In genomic region chr15:79097611-79098025, GRCm38 (mm10) we compare ENCODE assay signal across 8 mouse cellular contexts. TPM values are rescaled to one million over a fixed set of nuclear protein-coding genes. Genes with fewer than 3 reads are reported as not detected.
DNase-seq lines count a peak whose midpoint lies in the region; ATAC-seq and TF ChIP-seq lines count a peak whose summit lies in the region.

No protein-coding gene starts in this region.

- ATAC-seq in forebrain, postnatal 0 days, result peak; percentile 73
- ATAC-seq in forebrain, embryonic 15.5 days (replicated peaks), result no peak
- peak; percentile 77 for ATAC-seq in liver, embryonic 12.5 days
- no peak for ATAC-seq in activated CD4-positive, CD25-positive, alpha-beta regulatory T cell, adult 4 months

- no peak for TF ChIP-seq CTCF in forebrain, postnatal 0 days (IDR thresholded peaks at IDR 0.05; ENCODE audit: low read depth)

- no peaks in the 10 kb centered on the region for H3K4me1 ChIP-seq in forebrain, postnatal 0 days (ENCODE audit: insufficient read depth)
- no peaks in the 10 kb centered on the region for H3K4me1 ChIP-seq in forebrain, embryonic 15.5 days
- H3K4me1 ChIP-seq in liver, embryonic 12.5 days, result peaks cover 30% of the 10 kb centered on the region

- H3K9ac ChIP-seq in forebrain, postnatal 0 days, result no peak overlapping the region
- no peak overlapping the region for H3K9ac ChIP-seq in forebrain, embryonic 15.5 days (replicated peaks)
- no peak overlapping the region for H3K9ac ChIP-seq in liver, embryonic 12.5 days

- H3K9me3 ChIP-seq in forebrain, postnatal 0 days (ENCODE audit: low read length), result no peaks in the 10 kb centered on the region
- H3K9me3 ChIP-seq in forebrain, embryonic 15.5 days, result no peaks in the 10 kb centered on the region
- no peaks in the 10 kb centered on the region for H3K9me3 ChIP-seq in liver, embryonic 12.5 days (replicated peaks)

- no peak overlapping the region for H3K27ac ChIP-seq in forebrain, postnatal 0 days (ENCODE audit: low read depth, low read length)
- H3K27ac ChIP-seq in forebrain, embryonic 15.5 days (replicated peaks), result no peak overlapping the region; the same call in 1 of the 2 replicates
- H3K27ac ChIP-seq in liver, embryonic 12.5 days, result peak overlapping the region; percentile 61; the same call in 1 of the 2 replicates

- H3K27me3 ChIP-seq in forebrain, postnatal 0 days (ENCODE audit: insufficient read depth, low read length), result no peaks in the 10 kb centered on the region
- no peaks in the 10 kb centered on the region for H3K27me3 ChIP-seq in forebrain, embryonic 15.5 days
- 0 out of 2 replicates have a peak, but pooled peaks cover 13% of the 10 kb centered on the region for H3K27me3 ChIP-seq in liver, embryonic 12.5 days (replicated peaks)

- 52% methylated on average over 6 of the region's 6 CpGs for WGBS in forebrain, postnatal 0 days
- 55% methylated on average over 6 of the region's 6 CpGs for WGBS in forebrain, embryonic 15.5 days
- WGBS in liver, embryonic 12.5 days (ENCODE audit: insufficient replicate concordance), result 16% methylated on average over 6 of the region's 6 CpGs

- H3K4me3 ChIP-seq in forebrain, postnatal 0 days (ENCODE audit: low read depth, low read length), result no peak overlapping the region
- no peak overlapping the region for H3K4me3 ChIP-seq in forebrain, embryonic 15.5 days
- H3K4me3 ChIP-seq in liver, embryonic 12.5 days, result no peak overlapping the region

- DNase-seq in forebrain, postnatal 0 days, result peak; percentile 20
- peak; percentile 68 for DNase-seq in adrenal gland, adult 8-10 months
- DNase-seq in heart, adult 18-20 months, result peak; percentile 71 to 88
- peak; percentile 74 for DNase-seq in kidney, adult 8-10 months
- DNase-seq in telencephalon, adult 2 months (ENCODE audit: low read depth, low spot score), result peak; percentile 64

- peaks cover 31% of the 10 kb centered on the region for H3K36me3 ChIP-seq in forebrain, postnatal 0 days (ENCODE audit: insufficient read depth)
- H3K36me3 ChIP-seq in forebrain, embryonic 15.5 days, result peaks cover 32% of the 10 kb centered on the region
- peaks cover 38% of the 10 kb centered on the region for H3K36me3 ChIP-seq in liver, embryonic 12.5 days

- H3K4me2 ChIP-seq in forebrain, postnatal 0 days (ENCODE audit: low read depth), result no peak overlapping the region
- no peak overlapping the region for H3K4me2 ChIP-seq in forebrain, embryonic 15.5 days (replicated peaks)
- H3K4me2 ChIP-seq in liver, embryonic 12.5 days, result peak overlapping the region; percentile 17

RNA-seq across cellular contexts. Expression of gene Micall1, which starts 11.1 kb away (rescaled TPM):
- total RNA-seq in forebrain, postnatal 0 days (2014; rRNA removed), result 23.8 and 29.1 TPM in 2 replicates
- 7.2 and 8.0 TPM in 2 replicates for polyA plus RNA-seq in forebrain, postnatal 0 days (2015; fragmentation: Nextera tagmentation; extraction: Ambion mirVana)
- 8.0 and 9.7 TPM in 2 replicates for polyA plus RNA-seq in forebrain, embryonic 15.5 days (2015; fragmentation: Nextera tagmentation; extraction: Ambion mirVana)
- total RNA-seq in adrenal gland, adult 8-10 months (2022), result 10 to 100 TPM; 40.6 to 88.2 (median 55.8) TPM
- total RNA-seq in heart, adult 18-20 months (2021), result 10 to 100 TPM; 38.5 to 44.1 TPM
- polyA plus RNA-seq in liver, embryonic 12.5 days (2016; fragmentation: Nextera tagmentation; extraction: Ambion mirVana), result 3.0 and 3.2 TPM in 2 replicates
- 10 to 100 TPM; 11.1 to 11.3 TPM for polyA plus RNA-seq in activated CD4-positive, CD25-positive, alpha-beta regulatory T cell, adult 4 months (2017; shearing (Covaris generic))

RNA-seq across cellular contexts. Expression of gene Eif3l, which starts 22.6 kb away (rescaled TPM):
- total RNA-seq in forebrain, postnatal 0 days (2014; rRNA removed), result 213 and 218 TPM in 2 replicates
- polyA plus RNA-seq in forebrain, postnatal 0 days (2015; fragmentation: Nextera tagmentation; extraction: Ambion mirVana), result 179 and 191 TPM in 2 replicates
- polyA plus RNA-seq in forebrain, embryonic 15.5 days (2015; fragmentation: Nextera tagmentation; extraction: Ambion mirVana), result 192 and 195 TPM in 2 replicates
- 100 to 1,000 TPM; 136 to 157 (median 140) TPM for total RNA-seq in adrenal gland, adult 8-10 months (2022)
- 10 to 100 TPM; 70.4 to 73.8 TPM for total RNA-seq in heart, adult 18-20 months (2021)
- polyA plus RNA-seq in liver, embryonic 12.5 days (2016; fragmentation: Nextera tagmentation; extraction: Ambion mirVana), result 188 and 201 TPM in 2 replicates
- 100 to 1,000 TPM; 241 to 298 TPM for polyA plus RNA-seq in activated CD4-positive, CD25-positive, alpha-beta regulatory T cell, adult 4 months (2017; shearing (Covaris generic))

RNA-seq across cellular contexts. Expression of gene Ankrd54, which starts 34.9 kb away (rescaled TPM):
- total RNA-seq in forebrain, postnatal 0 days (2014; rRNA removed), result 43.3 and 50.5 TPM in 2 replicates
- polyA plus RNA-seq in forebrain, postnatal 0 days (2015; fragmentation: Nextera tagmentation; extraction: Ambion mirVana), result 41.2 and 45.8 TPM in 2 replicates
- polyA plus RNA-seq in forebrain, embryonic 15.5 days (2015; fragmentation: Nextera tagmentation; extraction: Ambion mirVana), result 61.6 and 65.5 TPM in 2 replicates
- total RNA-seq in adrenal gland, adult 8-10 months (2022), result 10 to 100 TPM; 24.6 to 34.9 (median 28.2) TPM
- 1 to 10 TPM; 7.2 to 8.6 TPM for total RNA-seq in heart, adult 18-20 months (2021)
- 58.9 and 61.4 TPM in 2 replicates for polyA plus RNA-seq in liver, embryonic 12.5 days (2016; fragmentation: Nextera tagmentation; extraction: Ambion mirVana)
- polyA plus RNA-seq in activated CD4-positive, CD25-positive, alpha-beta regulatory T cell, adult 4 months (2017; shearing (Covaris generic)), result 1 to 10 TPM; 7.4 to 8.1 TPM

RNA-seq across cellular contexts. Expression of gene Polr2f, which starts 43.2 kb away (rescaled TPM):
- 48.6 and 111 TPM in 2 replicates for total RNA-seq in forebrain, postnatal 0 days (2014; rRNA removed)
- polyA plus RNA-seq in forebrain, postnatal 0 days (2015; fragmentation: Nextera tagmentation; extraction: Ambion mirVana), result 362 and 414 TPM in 2 replicates
- 293 and 308 TPM in 2 replicates for polyA plus RNA-seq in forebrain, embryonic 15.5 days (2015; fragmentation: Nextera tagmentation; extraction: Ambion mirVana)
- total RNA-seq in adrenal gland, adult 8-10 months (2022), result 100 to 1,000 TPM; 120 to 161 (median 139) TPM
- 100 to 1,000 TPM; 135 TPM for total RNA-seq in heart, adult 18-20 months (2021)
- 280 and 301 TPM in 2 replicates for polyA plus RNA-seq in liver, embryonic 12.5 days (2016; fragmentation: Nextera tagmentation; extraction: Ambion mirVana)
- 100 to 1,000 TPM; 105 to 132 TPM for polyA plus RNA-seq in activated CD4-positive, CD25-positive, alpha-beta regulatory T cell, adult 4 months (2017; shearing (Covaris generic))

RNA-seq across cellular contexts. Expression of gene 1700088E04Rik, which starts 43.4 kb away (rescaled TPM):
- total RNA-seq in forebrain, postnatal 0 days (2014; rRNA removed), result 11.8 and 15.2 TPM in 2 replicates
- polyA plus RNA-seq in forebrain, postnatal 0 days (2015; fragmentation: Nextera tagmentation; extraction: Ambion mirVana), result 19.3 and 23.7 TPM in 2 replicates
- polyA plus RNA-seq in forebrain, embryonic 15.5 days (2015; fragmentation: Nextera tagmentation; extraction: Ambion mirVana), result 11.9 and 16.8 TPM in 2 replicates
- total RNA-seq in adrenal gland, adult 8-10 months (2022), result 10 to 100 TPM in 2 of 4 experiments, 1 to 10 TPM in 2; 7.0 to 14.8 (median 10.2) TPM
- total RNA-seq in heart, adult 18-20 months (2021), result 1 to 10 TPM in 1 of 2 experiments, under 1 TPM in 1; 0.89 to 3.4 TPM
- 0.86 and 1.0 TPM in 2 replicates for polyA plus RNA-seq in liver, embryonic 12.5 days (2016; fragmentation: Nextera tagmentation; extraction: Ambion mirVana)
- 1 to 10 TPM; 7.0 to 7.3 TPM for polyA plus RNA-seq in activated CD4-positive, CD25-positive, alpha-beta regulatory T cell, adult 4 months (2017; shearing (Covaris generic))

Comparison
In these comparisons a context has a peak if more than half of its experiments do, and no peak if none do; other contexts are left out.
1. ATAC-seq: peak in forebrain, postnatal 0 days (single experiment) and liver, embryonic 12.5 days (single experiment); none in forebrain, embryonic 15.5 days (single experiment) and activated CD4-positive, CD25-positive, alpha-beta regulatory T cell, adult 4 months (single experiment).
2. DNase-seq: peak in every context shown above with its lines; median percentile 80 in heart, adult 18-20 months; 74 in kidney, adult 8-10 months; 68 in adrenal gland, adult 8-10 months; 64 in telencephalon, adult 2 months; 20 in forebrain, postnatal 0 days.